Mouse (Mus musculus) stomach, embryonic 15.5 days (tissue): ENCODE measurements around the gene Lamb2. TPM values are rescaled to one million over a fixed set of nuclear protein-coding genes. Genes with fewer than 3 reads are reported as not detected.

Experiments used
- ATAC-seq: fragments of 200-750 bp; cut with Nextera tagmentation; 2 replicates; pipeline ENCODE4 v1.8.0; 2017; ENCODE audit warnings: low read depth, moderate number of reproducible peaks, moderate TSS enrichment; ENCODE audit not compliant: insufficient read depth, low FRiP score
- H3K27ac ChIP-seq: fragments of 300-500 bp; sonication (generic); 2 replicates; pipeline ENCODE4 v1.5.1; 2015; ENCODE audit warnings: mild to moderate bottlenecking, inconsistent platforms
- H3K27me3 ChIP-seq: fragments of 300-500 bp; sonication (generic); replicated peaks from 2 replicates; pipeline ENCODE4 v1.6.1; 2015; ENCODE audit warnings: inconsistent platforms
- H3K36me3 ChIP-seq: fragments of 300-500 bp; sonication (generic); 2 replicates; pipeline ENCODE4 v1.6.1; 2015; ENCODE audit warnings: inconsistent platforms
- H3K4me1 ChIP-seq: fragments of 300-500 bp; sonication (generic); 2 replicates; pipeline ENCODE4 v1.6.1; 2015; ENCODE audit warnings: inconsistent platforms
- H3K4me2 ChIP-seq: fragments of 300-500 bp; sonication (generic); 2 replicates; pipeline ENCODE4 v1.6.1; 2015; ENCODE audit warnings: mild to moderate bottlenecking, inconsistent platforms
- H3K4me3 ChIP-seq: fragments of 300-500 bp; sonication (generic); replicated peaks from 2 replicates; pipeline ENCODE4 v1.5.1; 2015; ENCODE audit warnings: inconsistent platforms
- H3K9ac ChIP-seq: fragments of 300-500 bp; sonication (generic); 2 replicates; pipeline ENCODE4 v1.6.1; 2015; ENCODE audit warnings: inconsistent platforms
- H3K9me3 ChIP-seq: fragments of 300-500 bp; sonication (generic); 2 replicates; pipeline ENCODE4 v1.6.1; 2016; ENCODE audit warnings: inconsistent platforms
- WGBS: fragments of 180-500 bp; shearing (Covaris S2); methylation state at CpG from one replicate; pipeline ENCODE4 v1.1.7; 2015; 5-methylcytosine and 5-hydroxymethylcytosine counted together
- polyA plus RNA-seq: library from polyadenylated mRNA; unstranded; fragments of >200 nt; fragmentation: Nextera tagmentation; extraction: Ambion mirVana; gene quantifications from 2 replicates; pipeline ENCODE4 v1.2.1, GENCODE M21; 2015

The Lamb2 gene
- polyA plus RNA-seq, 1 experiment from 2014 or later = 46.6 TPM

DNA sequence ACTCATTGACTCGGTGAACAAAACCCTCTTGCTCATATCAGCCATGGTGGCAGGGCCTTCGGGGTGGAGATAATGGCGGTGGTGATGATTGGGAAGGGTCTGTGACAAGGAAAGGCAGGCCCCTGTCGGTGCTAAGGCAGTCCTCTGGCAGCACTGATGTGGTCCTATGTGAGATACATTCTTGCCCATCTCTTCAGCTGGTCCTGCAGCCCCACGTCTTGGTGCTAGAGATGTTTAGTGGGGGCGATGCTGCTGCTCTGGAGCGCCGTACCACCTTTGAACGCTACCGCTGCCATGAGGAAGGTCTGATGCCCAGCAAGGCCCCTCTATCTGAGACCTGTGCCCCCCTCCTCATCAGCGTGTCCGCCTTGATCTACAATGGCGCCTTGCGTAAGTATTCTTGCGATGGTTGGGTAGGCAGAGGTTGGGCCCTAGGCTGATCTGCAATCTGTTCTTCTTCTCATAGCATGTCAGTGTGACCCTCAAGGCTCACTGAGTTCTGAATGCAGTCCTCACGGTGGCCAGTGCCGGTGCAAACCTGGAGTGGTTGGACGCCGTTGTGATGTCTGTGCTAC, 5.9 kb downstream of the Lamb2 start:
- Histone ChIP-seq H3K9ac (no peak overlapping the region), H3K4me3 (no peak overlapping the region), H3K36me3 (peaks cover 76% of the 10 kb centered on the region), H3K27me3 (no peaks in the 10 kb centered on the region), H3K27ac (no peak overlapping the region), H3K4me2 (no peak overlapping the region), H3K9me3 (no peaks in the 10 kb centered on the region), H3K4me1 (peaks cover 14% of the 10 kb centered on the region)
- WGBS = 91% methylated on average over 19 of the region's 19 CpGs
- no peak for ATAC-seq

DNA sequence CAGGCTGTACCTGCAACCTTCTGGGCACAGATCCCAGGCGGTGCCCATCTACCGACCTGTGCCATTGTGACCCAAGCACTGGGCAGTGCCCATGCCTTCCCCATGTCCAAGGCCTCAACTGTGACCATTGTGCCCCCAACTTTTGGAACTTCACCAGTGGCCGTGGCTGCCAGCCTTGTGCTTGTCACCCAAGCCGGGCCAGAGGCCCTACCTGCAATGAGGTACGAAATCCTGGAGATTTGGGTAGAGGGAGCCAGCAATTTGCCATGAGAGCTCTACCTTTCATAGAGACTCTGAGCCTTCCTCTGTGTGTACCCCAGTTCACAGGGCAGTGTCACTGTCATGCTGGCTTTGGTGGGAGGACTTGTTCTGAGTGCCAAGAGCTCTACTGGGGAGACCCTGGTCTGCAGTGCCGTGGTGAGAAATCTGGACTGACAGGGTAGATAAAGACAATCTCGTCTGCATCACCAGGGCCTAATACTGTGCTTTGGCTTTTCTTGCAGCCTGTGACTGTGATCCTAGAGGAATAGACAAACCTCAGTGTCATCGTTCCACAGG, 7.5 kb downstream of the Lamb2 start:
- 93% methylated on average over 8 of the region's 8 CpGs for WGBS
- Histone ChIP-seq H3K9me3 (no peaks in the 10 kb centered on the region), H3K36me3 (peaks cover 67% of the 10 kb centered on the region), H3K27ac (no peak overlapping the region), H3K4me1 (peaks cover 13% of the 10 kb centered on the region), H3K4me2 (no peak overlapping the region), H3K27me3 (no peaks in the 10 kb centered on the region), H3K9ac (no peak overlapping the region), H3K4me3 (no peak overlapping the region)
- ATAC-seq = no peak

DNA sequence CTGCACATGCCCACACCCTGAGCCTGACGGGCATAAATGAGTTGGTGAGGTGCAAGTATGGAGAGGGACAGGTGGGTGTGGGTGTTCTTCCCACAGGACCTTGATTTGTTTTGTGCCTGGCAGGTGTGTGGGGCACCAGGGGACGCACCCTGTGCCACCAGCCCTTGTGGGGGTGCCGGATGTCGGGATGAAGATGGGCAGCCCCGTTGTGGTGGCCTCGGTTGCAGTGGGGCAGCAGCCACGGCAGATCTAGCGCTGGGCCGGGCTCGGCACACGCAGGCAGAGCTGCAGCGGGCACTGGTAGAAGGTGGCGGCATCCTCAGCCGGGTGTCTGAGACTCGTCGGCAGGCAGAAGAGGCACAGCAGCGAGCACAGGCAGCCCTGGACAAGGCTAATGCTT, 8.9 kb downstream of the Lamb2 start:
- Histone ChIP-seq H3K4me2 (no peak overlapping the region), H3K4me3 (no peak overlapping the region), H3K4me1 (peaks cover 19% of the 10 kb centered on the region), H3K27me3 (no peaks in the 10 kb centered on the region), H3K27ac (no peak overlapping the region), H3K36me3 (peaks cover 67% of the 10 kb centered on the region), H3K9me3 (no peaks in the 10 kb centered on the region), H3K9ac (no peak overlapping the region)
- ATAC-seq = no peak
- 93% methylated on average over 17 of the region's 17 CpGs for WGBS

DNA sequence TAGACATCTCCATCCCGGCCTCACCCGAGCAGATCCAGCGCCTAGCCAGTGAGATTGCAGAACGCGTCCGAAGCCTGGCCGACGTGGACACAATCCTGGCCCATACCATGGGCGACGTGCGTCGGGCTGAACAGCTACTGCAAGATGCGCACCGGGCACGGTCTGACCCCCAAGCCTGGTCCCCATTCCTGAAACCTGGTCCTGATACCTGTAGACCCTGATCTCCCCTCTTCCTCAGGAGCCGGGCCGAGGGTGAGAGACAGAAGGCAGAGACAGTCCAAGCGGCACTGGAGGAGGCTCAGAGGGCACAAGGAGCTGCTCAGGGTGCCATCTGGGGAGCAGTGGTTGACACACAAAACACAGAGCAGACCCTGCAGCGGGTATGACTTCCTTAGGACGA, 9.7 kb downstream of the Lamb2 start:
- WGBS = 95% methylated on average over 20 of the region's 20 CpGs
- ATAC-seq = no peak
- H3K9ac ChIP-seq = no peak overlapping the region
- no peak overlapping the region for H3K4me3 ChIP-seq
- no peaks in the 10 kb centered on the region for H3K27me3 ChIP-seq
- peaks cover 19% of the 10 kb centered on the region for H3K4me1 ChIP-seq
- H3K4me2 ChIP-seq = no peak overlapping the region
- peaks cover 66% of the 10 kb centered on the region for H3K36me3 ChIP-seq
- H3K9me3 ChIP-seq = no peaks in the 10 kb centered on the region
- peak overlapping the region; percentile 93; the same call in 1 of the 2 replicates for H3K27ac ChIP-seq

DNA sequence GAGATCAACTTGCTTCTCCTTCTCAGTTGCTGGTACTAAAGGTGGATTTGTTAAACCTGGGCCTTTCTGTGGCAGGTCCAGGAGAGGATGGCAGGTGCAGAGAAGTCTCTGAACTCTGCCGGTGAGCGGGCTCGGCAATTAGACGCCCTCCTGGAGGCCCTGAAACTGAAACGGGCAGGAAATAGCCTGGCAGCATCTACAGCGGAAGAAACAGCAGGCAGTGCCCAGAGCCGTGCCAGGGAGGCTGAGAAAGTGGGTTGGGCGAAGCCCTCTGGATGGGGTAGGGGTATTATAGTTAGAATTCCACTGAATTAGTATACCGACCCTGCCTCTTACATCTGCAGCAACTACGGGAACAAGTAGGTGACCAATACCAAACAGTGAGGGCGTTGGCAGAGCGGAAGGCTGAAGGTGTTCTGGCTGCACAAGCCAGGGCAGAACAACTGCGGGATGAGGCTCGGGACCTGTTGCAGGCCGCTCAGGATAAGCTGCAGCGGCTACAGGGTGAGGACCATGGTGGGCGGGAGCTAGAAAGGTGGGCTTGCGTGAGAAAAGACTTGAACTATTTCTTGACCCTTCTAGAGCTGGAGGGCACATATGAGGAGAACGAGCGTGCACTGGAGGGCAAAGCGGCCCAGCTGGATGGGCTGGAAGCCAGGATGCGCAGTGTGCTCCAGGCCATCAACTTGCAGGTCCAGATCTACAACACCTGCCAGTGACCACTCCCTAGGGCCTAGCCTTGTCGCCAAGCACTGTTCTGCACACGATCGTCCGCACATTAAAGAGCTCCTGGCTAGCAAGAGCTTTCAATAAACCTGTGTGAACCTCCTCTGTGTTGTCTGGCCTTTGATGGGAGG, 10.4 kb downstream of the Lamb2 start:
- ATAC-seq = no peak
- peaks cover 19% of the 10 kb centered on the region for H3K4me1 ChIP-seq
- no peaks in the 10 kb centered on the region for H3K9me3 ChIP-seq
- no peaks in the 10 kb centered on the region for H3K27me3 ChIP-seq
- peaks cover 71% of the 10 kb centered on the region for H3K36me3 ChIP-seq
- peak overlapping the region; percentile 70 for H3K4me3 ChIP-seq
- H3K27ac ChIP-seq = peak overlapping the region; percentile 93
- no peak overlapping the region for H3K9ac ChIP-seq
- 56% methylated on average over 26 of the region's 26 CpGs for WGBS
- peak overlapping the region; percentile 85 for H3K4me2 ChIP-seq

DNA sequence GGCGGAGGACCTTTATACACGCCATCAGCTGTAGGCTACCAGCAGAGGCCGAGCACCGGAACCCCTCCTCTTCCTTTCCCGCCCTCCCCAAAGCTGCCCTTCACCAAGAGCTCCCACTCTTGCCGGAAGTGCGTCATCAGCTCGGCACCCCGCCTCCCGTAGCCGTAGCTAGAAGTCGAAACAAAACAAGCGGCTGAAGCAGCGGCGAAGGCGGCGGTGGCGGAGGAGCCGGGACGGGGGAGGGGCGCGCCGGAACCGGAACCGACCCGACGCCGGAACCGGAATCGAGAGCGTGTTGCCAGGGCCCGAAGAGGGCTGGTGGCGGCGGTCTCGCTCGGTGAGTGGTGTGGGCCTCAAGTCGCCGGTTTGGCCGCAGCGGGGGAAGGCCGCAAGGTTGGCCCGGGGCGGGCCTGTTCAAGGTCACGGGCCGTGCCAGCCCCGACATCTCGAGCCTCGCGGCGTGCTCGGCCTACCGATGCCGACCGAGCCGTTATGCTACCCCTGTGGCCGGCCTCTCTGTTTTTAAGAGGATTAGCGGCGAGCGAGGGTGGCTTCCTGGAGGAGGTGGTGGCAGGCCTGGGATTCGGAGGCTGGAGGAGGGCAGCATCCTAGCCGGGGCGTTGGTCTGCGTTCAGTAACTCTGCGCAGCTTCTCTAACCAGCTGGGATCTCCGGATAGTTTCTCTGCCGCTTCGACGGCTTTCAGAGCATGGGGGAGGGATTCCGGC, 11.2 kb downstream of the Lamb2 start, which contains the start of gene Usp19:
TSS of gene Usp19 (plus strand) at position 44 of the 727 bp plus-strand sequence.
- H3K4me1 ChIP-seq = peaks cover 19% of the 10 kb centered on the region
- peak within 1 kb of the TSS; percentile 85 for H3K4me2 ChIP-seq
- no peaks in the 10 kb centered on the region for H3K9me3 ChIP-seq
- peak; percentile 94 for ATAC-seq
- H3K27ac ChIP-seq = peak within 1 kb of the TSS; percentile 93
- H3K27me3 ChIP-seq = no peaks in the 10 kb centered on the region
- WGBS = under 1% methylated on average over 69 of the region's 69 CpGs
- peak within 1 kb of the TSS; percentile 76 for H3K9ac ChIP-seq
- H3K36me3 ChIP-seq = peaks cover 70% of the 10 kb centered on the region
- H3K4me3 ChIP-seq = peak within 1 kb of the TSS; percentile 70

DNA sequence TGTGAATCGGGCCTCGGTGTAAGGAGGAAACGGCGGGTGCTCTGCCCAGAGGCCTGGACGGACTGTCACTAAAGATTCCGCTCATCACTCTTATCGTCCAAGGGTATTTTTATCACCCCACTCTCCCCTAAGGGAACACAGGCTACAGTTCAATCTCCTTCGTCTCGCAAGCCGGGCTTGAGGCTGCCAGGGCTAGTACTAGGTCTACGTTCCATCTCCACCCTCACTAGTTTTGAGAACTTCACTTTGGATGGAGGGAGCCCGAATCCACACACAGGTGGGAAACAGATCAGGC, 11.7 kb downstream of the Lamb2 start:
- Histone ChIP-seq H3K9ac (peak overlapping the region; percentile 76), H3K4me1 (peaks cover 19% of the 10 kb centered on the region), H3K27me3 (no peaks in the 10 kb centered on the region), H3K4me3 (peak overlapping the region; percentile 70), H3K27ac (peak overlapping the region; percentile 93), H3K4me2 (peak overlapping the region; percentile 85), H3K9me3 (no peaks in the 10 kb centered on the region), H3K36me3 (peaks cover 71% of the 10 kb centered on the region)
- WGBS = 5% methylated on average over 12 of the region's 12 CpGs
- no peak for ATAC-seq

DNA sequence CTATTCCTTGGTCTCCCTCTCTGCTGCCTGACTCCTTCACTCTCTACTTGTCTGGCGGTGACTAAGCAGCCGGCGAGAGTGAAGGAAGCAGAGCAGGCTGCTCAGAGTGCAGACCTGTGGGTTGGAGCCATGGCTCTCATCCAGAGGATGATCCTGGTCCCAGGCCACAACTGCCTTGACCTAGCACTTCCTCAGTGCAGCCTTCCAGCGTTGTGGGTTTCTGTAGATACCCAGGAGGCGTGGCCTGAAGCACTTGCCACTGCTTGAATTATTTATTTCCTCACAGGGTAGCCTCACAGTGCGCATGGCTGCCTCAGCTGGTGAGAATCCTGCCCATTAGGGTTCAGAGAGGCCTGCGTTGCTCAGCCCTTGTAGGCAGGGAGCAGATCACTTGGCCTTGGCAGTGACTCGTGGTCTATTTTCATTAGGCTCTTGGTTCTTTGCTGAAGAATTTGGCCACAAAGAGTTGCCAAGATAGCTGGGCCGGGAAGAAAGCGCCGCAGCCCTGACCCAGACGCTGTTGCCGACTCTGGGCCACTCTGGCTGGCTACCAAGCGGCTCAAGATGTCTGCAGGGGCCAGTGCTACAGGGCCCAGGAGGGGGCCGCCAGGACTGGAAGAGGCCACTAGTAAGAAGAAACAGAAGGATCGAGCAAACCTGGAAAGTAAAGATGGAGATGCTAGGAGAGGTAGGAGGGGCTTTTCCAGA, 12.7 kb downstream of the Lamb2 start:
- Histone ChIP-seq H3K9ac (no peak overlapping the region), H3K4me3 (peak overlapping the region; percentile 70), H3K36me3 (peaks cover 71% of the 10 kb centered on the region), H3K27ac (peak overlapping the region; percentile 22; the same call in 1 of the 2 replicates), H3K4me1 (peaks cover 19% of the 10 kb centered on the region), H3K27me3 (no peaks in the 10 kb centered on the region), H3K4me2 (peak overlapping the region; percentile 85), H3K9me3 (no peaks in the 10 kb centered on the region)
- no peak for ATAC-seq
- 78% methylated on average over 16 of the region's 16 CpGs for WGBS

DNA sequence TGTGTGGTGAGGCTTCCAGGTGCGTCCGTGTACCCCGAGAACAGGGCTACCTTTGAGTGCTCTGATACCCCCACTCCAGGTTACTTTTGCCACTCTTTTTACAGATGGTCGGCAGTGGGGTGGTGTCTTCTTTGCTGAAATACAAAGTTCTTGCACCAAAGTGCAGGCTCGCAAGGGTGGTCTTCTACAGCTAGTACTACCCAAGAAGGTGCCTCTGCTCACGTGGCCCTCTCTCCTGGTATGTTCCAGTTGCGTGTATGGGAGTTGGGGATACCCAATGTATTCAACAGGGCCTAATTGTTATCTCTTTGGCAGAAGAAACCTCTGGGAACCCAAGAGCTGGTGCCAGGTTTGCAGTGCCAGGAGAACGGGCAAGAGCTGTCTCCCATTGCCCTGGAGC, 13.7 kb downstream of the Lamb2 start:
- H3K9me3 ChIP-seq = no peaks in the 10 kb centered on the region
- no peak for ATAC-seq
- H3K4me3 ChIP-seq = no peak overlapping the region
- no peak overlapping the region for H3K27ac ChIP-seq
- H3K4me2 ChIP-seq = no peak overlapping the region
- 94% methylated on average over 8 of the region's 8 CpGs for WGBS
- H3K9ac ChIP-seq = no peak overlapping the region
- H3K36me3 ChIP-seq = peaks cover 71% of the 10 kb centered on the region
- H3K27me3 ChIP-seq = no peaks in the 10 kb centered on the region
- H3K4me1 ChIP-seq = peaks cover 19% of the 10 kb centered on the region

DNA sequence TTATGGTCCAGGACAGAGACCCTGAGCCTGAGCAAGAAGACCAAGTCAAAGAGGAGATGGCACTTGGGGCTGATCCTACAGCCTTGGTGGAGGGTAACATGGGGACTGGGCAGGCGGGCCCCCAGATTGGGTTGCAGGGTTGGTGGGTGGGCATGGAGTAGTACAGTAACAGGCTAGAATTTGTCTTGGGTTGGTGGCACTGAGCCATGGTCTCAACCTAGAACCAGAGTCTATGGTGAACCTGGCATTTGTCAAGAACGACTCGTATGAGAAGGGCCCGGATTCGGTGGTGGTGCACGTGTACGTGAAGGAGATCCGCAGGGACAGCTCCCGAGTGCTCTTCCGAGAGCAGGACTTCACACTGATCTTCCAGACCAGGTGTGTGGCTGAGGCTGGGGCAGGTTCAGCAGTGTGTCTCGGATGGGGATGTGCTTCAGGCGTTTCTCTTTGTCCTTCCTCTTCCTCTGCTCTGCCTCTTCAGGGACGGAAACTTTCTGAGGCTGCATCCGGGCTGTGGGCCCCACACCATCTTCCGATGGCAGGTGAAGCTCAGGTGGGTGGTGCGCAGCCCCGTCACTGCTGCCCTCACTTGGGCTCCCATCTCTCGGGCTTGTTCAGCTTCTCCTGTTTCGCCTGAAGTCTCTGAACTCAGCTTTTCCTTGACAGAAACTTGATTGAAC, 14.8 kb downstream of the Lamb2 start:
- 94% methylated on average over 19 of the region's 19 CpGs for whole genome bisulfite sequencing

DNA sequence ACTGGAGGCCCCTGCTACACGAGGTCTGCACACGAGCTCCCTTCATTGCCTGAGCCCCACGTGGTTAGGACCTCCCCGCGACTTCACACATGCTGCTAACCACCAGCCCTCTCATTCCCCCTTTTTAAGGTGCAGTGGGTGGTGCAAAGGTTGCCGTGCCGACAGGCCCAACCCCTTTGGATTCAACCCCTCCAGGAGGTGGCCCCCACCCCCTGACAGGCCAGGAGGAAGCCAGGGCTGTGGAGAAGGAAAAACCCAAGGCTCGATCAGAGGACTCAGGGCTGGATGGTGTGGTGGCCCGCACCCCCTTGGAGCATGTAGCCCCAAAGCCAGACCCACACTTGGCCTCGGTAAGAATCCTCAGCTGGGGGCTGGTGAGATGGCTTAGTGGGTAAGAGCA, 15.4 kb downstream of the Lamb2 start:
- H3K4me2 ChIP-seq = no peak overlapping the region
- no peak overlapping the region for H3K9ac ChIP-seq
- WGBS = 82% methylated on average over 10 of the region's 10 CpGs
- H3K27ac ChIP-seq = no peak overlapping the region
- H3K4me1 ChIP-seq = peaks cover 17% of the 10 kb centered on the region
- H3K27me3 ChIP-seq = no peaks in the 10 kb centered on the region
- peaks cover 71% of the 10 kb centered on the region for H3K36me3 ChIP-seq
- H3K4me3 ChIP-seq = no peak overlapping the region
- no peak for ATAC-seq
- H3K9me3 ChIP-seq = no peaks in the 10 kb centered on the region

More for the DNA sequence above, 14.8 kb downstream of the Lamb2 start:
- Histone ChIP-seq H3K27ac (no peak overlapping the region), H3K4me2 (no peak overlapping the region), H3K4me1 (peaks cover 19% of the 10 kb centered on the region), H3K27me3 (no peaks in the 10 kb centered on the region), H3K9ac (no peak overlapping the region), H3K9me3 (no peaks in the 10 kb centered on the region), H3K4me3 (no peak overlapping the region), H3K36me3 (peaks cover 71% of the 10 kb centered on the region)
- ATAC-seq = no peak
